Mouse (Mus musculus): ENCODE data around the gene Gtpbp6.
"Not testable (repeated sequence)": the region's sequence is repeated elsewhere in the genome, so short reads cannot be mapped to it uniquely, and the experiment has no call there.

Gene Gtpbp6

DNA sequence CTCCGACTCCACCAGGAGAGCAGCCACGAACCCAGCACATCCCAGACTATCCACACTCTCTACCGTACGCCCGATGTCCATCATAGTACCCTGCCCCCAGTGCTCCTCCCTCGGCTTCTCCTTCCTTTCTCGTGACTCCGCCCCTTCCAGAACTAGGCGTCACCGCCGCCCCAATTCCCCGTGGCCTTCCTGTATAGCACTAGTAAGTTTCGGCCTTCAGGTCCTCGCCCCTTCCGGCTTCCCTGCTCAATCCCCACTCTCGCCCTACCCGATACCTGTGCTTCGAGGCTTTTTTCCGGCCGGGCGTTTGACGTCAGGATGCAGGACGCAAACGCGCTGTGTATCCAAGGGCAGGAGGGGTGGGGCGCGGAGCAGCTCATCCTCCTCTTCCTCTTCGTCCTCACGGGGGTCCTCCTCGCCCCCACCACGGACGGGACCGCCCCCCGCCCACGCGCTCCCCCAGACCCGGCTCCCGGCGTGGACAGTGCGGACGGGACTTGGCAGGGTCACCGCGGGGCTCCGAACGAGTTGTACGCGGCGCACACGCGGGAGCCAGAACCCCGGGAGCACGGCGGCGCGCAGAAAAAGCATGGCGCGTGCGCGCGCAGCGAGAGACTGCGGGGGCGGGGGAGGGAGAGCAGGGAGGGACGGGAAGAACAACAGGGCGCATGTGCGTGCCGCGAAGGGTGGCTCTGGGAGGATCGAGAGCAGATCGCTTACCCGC is at the start of gene Gtpbp6:
Gtpbp6 (minus strand) TSS at position 617 of the 724 bp plus-strand sequence.
- peak; percentile 82 to 95 for DNase-seq (ENCODE audit: low spot score in 2 of 2)

DNA sequence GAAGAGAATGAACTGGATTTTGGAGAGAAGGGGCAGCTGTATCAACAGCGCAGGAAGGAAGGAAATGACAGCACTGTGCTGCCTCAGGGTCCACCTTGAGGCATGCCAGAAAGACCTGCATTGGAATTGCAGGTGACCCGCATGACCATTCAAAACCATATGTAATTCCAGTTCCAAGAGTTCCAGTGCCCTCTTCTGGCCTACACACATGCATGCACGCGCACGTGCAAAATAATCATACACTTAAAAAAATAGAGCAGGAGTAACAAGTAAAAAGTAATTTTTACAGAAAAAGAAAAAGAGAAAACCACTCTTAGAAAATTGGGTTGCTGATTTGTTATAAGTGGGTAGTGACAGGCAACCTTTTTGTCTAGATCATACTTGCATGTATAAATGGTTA is 35.0 kb upstream of the Gtpbp6 start:
- DNase-seq (ENCODE audit: low spot score in 2 of 2), result no peak

DNA sequence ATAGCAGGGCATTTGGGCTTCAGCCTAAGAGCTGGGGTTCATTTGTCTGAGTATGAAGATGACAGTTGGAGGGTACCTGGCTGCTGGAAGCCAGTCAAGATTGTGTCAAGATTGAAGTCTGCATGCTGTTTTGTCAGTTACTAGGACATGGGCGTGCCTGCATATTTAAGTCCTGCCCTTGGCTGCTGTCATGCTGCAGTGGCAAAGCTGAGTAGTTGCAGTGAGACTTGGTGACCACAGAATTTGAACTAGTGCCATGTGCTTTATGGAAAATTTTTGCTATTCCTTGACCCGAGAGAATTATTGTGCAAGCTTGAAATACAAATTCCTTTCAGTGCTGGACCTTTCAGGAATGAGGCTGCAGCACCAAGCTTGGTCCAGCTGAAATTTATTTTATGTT is 34.3 kb upstream of the Gtpbp6 start:
- DNase-seq (ENCODE audit: low spot score in 2 of 2), result no peak

DNA sequence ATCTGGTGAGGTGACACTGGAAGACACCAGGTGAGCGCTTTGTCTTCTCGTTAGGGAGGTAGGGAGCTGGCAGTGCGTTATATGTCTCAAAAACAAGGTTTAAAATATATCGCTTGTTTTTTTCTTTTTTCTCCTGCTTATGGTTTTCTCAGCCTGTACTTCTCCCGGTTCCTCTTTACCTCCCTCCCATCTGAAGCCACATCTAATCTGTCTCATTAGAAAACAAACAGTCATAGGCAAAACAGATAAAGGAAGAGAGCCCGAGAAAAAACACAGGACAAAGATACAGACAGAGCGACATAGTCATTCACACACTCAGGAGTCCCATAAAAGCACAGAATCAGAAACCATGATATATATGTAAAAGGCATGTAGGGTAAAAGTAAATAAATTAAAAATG is 32.4 kb upstream of the Gtpbp6 start:
- DNase-seq (ENCODE audit: low spot score in 2 of 2), result no peak

DNA sequence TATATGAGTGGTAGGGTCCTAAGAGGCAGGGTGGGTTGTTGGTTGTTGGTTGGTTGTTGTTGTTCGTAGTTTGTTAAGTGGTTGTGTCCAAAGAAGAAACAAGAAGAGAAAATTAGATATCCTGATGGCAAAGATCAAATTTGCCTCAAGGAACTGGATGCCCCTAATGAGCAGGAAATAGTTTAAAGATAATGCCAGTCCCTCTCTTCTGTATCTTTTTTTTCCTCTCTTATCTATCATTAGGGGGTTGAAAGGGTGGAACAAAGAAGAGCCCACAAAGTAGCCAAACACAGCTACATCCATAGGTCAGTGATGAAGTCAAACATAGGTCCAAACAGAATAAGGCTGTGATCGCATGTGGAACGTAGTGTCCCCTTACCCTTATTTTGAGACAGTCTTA is 31.3 kb upstream of the Gtpbp6 start:
- no peak for DNase-seq (ENCODE audit: low spot score in 2 of 2)

DNA sequence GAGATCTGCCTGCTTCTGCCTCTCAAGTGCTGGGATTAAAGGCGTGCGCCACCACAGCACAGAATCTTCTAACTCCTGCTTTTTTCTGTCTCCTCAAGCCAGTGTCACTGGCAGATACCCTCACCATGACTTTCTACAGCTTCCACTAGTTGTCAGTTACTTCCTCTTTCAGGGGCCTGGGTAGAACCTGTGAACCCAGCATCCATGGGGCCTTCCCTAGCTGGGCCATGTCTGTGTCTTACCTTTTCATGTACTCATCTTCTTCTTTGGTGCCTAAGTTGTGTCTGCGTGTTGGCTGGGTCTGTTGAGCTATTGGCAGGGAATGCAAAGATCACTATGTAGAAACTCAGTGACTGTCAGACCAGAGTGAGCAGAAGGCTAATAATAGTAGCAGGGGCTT is 29.8 kb upstream of the Gtpbp6 start:
- DNase-seq (ENCODE audit: low spot score in 2 of 2), result no peak

DNA sequence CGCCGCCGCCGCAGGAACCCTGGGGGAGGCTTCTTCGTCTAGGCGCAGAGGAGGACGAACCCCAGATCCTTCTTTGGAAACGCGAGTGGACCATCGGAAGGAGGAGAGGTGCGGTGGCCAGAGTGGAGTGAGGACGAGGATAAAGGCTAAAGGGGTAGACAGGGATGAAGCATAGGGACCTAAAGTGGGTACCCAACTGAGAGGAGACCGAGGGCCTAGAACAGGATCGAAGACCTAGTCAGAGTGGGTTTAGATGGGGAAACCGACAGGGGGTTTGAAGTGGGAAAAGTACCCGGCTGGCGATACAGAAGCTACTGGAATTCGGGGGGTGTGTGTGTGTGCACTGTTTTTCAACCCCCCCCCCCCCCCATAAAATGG is 28.1 kb upstream of the Gtpbp6 start:
- DNase-seq (ENCODE audit: low spot score in 2 of 2), result no peak

DNA sequence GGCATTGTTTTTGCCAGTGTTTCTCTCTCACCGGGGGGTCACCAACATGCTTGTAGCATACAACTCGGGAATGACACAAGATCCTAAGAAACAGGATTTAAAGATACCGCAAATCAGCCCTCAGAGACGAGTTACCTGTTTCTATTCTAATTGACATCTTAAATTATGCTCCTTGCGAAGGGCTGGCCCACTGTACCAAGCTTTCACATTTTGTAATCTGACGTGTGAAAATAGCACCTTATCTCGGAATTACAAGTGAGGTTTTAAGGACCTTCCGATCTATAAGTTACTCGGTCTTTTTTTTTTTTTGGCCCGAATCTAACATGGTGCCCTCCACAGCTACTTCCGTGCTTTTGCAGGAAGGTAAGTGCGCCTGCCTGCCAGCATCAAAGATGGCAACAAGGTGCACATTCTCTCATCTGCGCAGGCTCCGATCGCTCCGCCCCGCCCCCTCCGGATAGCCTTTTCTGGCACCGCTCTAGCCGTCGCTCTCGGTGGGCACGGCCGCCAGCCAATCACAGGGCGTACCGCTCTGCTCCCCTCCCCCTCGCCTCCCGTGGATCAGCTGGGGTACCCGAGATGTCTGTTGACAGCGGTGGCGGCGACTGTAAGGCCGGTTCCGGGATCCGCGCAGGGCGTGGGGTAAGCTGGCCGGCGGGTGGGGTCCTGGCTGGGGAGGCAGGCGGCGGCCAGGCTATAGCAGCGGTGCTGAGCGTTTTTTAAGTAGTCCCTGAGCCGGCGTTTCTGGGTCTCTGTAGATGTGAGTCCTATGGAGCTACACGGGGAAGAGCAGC is 27.5 kb upstream of the Gtpbp6 start, which contains the start of gene Chfr:
Chfr (plus strand) TSS at position 550 of the 794 bp plus-strand sequence.
- peak; percentile 99 for DNase-seq (ENCODE audit: low spot score in 2 of 2)

DNA sequence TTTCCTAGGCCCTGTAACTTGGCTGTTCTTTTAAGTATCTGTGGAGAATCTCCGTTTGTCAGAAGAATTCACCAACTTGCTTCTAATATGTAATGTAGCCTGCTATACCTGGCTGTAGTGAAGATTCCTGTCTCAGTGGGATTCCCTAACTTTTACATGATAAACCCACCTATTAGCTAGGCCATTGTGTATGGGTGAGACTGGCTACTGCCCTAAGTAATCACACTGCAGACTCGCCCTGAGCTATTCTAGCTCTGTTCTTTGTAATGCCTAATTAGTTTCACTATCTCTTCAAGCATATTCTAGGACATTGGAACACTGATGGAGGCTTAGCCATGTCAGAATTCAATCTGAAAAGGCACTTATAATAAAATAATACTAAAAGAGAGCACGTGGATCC is 14.4 kb upstream of the Gtpbp6 start:
- DNase-seq (ENCODE audit: low spot score in 2 of 2), result not testable (repeated sequence)

DNA sequence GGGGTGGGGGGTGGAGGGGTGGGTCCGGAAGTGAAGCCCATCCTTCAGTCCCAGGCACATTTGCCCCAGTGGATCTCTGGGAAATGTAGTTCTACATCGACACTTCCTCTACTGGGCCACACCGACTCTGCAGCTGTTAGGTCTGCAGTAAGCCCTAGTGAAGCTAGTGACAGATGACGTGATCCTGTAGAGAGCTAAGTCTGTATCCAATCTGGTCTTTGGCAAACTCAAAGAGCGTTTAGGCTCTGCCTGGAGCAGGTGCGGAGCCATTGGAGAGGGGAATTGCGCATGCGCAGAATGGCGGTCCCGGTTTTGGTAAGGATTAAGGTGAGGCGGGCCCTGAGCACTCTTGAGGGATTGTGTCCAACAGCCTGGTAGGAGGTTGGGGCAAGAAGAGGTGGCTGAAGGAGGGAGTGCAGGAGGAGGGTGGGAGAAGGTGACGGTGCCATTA is 2.0 kb upstream of the Gtpbp6 start, which contains the start of gene Zfp605:
Zfp605 (plus strand) TSS at position 102 of the 451 bp plus-strand sequence.
- peak; percentile 81 to 88 for DNase-seq (ENCODE audit: low spot score in 2 of 2)

DNA sequence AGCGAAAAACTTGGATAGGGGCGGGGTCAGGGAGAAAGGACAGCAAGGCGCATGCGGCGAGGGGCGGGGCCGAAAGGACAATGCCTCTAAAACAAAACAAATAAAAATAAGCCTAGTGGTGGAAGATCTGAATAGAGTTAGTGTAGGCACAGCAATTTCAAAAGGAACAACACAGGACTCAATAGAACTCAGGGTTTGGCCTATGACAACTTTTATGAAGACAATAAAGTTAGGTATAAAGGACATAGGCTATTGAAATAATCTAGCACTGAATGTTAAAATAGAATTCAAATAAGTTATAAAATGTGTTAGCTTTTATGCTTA is 270 bp upstream of the Gtpbp6 start:
- no peak for DNase-seq (ENCODE audit: low spot score in 2 of 2)

DNA sequence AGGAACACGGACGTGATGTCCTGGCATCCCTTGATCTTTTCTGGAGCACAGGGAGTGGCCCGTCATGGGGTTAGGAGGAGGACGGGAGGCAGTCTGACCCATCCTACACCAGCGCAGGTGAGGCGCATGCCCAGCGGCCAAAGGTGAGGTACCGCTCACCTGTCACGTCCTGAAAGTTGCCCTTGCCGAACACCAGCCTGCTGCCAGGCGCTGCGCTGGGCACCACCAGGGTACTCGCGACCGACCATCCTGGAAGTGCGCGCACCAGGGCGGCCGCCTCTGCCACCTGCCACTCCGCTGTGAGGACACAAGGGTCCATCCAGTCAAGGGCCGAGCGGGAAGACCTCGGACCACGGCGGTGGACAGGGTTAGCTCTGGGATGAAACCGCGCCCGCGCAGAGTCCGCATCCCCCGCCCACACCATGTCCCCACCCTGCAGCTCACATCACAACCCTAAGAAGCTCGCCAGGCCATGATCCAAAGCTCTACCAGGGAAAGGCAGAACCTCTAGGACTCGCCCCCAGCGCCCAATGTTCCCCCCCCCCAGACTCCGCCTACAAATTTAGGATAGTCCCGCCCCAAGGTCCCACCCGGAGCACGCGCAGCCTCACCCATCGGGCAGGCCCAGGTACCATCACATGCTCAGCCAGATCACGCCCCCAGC is 964 bp downstream of the Gtpbp6 start:
- DNase-seq (ENCODE audit: low spot score in 2 of 2), result peak in 1 of 2 experiments; percentile 28

DNA sequence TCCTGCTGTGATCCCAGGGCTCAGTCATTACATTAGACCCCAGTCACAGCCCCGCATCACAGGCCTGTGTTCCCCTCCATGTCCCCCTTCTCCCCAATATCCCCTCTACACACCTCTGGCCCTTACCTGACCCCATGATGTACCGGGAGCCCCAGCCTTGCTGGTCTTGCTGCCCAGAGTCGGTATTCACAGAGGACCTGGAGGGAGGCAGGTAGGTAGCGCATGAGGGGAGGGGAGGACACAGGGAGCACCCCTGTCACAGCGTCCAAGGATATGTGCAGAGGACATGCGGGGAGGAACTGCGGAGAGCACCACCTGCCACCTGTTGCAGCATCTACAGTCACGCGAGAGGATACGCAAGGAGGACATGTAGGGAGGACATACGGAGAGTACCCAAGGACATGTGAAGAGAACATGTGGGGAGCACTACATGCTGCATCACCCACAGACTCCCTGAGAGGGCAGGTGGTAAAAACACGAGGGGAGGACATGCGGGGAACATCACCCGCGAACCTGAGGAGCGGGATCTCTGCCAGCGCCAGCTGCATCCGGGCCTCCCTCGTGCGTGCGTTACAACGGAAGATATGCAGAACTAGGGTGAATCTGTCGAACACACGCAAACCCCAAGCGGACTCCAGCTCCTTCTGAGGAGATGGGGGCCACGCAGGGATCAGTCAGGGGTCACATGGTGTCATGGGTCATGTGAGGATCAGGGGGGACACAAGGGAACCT is 1.7 kb downstream of the Gtpbp6 start:
- DNase-seq (ENCODE audit: low spot score in 2 of 2), result no peak

DNA sequence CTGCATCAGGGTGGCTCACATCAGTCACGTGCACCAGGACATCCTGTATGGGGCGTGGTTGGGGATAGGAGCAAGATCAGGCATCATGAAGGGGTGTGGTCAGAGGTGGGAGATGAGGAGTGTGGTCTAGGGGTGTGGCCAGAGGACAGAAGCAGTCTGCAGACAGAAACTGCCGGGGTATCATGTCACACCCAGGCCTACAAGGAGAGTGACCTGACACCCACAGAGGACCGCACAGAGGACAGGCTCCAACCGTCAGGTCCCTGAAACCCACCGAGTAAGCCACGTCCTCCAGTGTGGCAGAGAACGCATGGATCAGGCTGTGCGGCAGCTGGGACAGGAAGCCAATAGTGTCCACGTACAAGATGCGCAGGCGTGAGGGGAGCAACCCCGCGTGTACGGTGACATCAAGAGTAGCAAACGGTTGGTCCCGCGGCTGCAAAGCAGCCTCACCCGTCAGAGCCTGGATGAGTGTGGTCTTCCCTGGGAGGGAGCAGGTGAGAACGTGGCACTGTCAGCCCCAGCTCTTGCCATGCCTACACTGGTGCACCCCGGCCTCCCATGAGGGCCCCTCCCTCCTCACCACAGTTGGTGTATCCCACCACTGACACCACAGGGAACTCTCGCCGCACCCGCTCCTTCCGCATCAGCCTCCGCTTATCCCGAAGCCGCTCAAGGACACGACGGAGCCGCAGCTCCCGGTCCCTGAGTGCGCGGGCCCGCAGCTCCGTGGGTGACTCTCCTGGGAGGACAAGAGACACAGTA is 3.2 kb downstream of the Gtpbp6 start:
- DNase-seq (ENCODE audit: low spot score in 2 of 2), result no peak

DNA sequence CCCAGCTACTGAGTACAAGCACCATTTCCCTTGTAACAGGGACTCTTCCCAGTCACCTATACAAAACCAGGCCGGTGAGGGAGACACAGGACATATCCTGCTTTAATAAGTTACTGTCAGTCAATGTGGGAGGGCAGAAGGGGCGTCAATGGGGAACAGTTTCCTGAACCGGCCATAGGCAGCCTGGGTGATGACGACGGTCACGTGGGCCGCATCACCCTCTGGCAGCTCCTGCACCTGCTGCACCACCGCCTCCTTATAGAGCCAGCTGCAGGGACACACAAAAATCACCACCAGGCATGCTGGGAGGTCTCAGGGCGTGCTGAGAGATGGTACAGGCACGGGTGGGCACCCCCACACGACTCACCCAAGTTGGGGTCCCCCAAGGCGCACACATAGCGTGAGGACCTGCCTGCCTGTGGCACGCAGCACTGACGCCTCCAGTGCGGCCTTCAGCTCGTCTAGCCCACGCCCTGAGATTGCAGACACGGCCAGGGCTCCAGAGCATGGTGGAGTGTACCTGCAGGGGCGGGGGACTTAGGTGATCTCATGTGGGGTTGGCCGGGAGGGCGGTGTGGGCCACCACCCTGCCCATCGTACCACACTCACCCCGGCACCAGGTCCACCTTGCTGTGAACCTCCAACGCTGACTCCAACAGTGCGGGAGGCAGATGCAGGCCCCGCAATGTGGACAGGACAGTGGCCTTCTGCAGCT is 3.9 kb downstream of the Gtpbp6 start:
- DNase-seq (ENCODE audit: low spot score in 2 of 2), result no peak

DNA sequence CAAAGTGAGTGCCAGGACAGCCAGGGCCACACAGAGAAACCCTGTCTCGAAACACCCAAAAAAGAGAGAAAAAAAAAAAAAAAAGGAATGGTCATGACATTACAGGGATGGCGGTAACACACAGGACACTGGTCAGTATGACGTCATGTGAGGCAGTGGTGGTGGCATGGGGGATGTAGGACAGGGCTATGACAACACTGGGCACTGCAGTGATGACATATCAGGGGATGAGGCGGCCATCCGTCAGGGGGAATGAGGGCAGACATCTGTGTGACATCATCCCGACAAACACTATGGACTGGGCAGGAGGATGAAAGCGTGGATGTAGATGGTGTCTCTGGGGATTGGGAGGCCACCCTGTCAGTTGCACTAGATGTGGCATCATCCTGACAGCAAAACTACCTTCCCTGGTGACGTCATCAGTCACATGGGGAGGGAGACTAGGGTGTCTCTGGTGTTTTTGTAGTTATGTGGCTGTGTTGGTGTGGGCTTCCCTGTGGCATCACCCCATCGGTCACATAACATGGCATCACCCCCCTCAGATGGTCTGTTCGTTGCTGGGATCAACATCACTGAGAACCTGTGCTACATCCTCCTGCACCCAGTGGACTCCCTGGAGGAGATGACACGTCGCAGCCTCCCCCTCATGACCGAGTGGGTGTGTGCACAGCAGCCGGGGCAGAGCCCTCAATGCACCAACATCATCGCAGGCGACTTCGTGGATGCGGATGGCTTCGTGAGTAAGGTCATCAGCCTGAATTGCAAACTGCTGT is 5.0 kb downstream of the Gtpbp6 start:
- no peak for DNase-seq (ENCODE audit: low spot score in 2 of 2)

DNA sequence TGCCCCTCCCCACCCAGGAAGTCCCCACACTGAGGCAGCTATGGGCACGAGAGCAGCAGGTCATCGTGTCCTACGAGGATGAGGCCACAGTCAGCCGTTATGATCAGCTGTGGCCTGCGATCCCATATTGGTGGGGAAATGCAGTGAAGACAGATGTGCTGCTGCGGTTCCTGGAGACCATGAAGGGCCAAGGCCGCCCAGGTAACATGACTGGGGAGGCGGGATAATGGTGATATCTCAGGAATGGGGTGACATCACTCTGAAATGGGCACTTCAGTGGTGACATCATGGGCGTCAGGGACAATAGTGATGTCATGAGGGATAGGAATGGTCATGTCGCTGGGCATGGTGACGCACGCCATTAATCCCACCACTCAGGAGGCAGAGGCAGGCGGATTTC is 5.6 kb downstream of the Gtpbp6 start:
- DNase-seq (ENCODE audit: low spot score in 2 of 2), result no peak

DNA sequence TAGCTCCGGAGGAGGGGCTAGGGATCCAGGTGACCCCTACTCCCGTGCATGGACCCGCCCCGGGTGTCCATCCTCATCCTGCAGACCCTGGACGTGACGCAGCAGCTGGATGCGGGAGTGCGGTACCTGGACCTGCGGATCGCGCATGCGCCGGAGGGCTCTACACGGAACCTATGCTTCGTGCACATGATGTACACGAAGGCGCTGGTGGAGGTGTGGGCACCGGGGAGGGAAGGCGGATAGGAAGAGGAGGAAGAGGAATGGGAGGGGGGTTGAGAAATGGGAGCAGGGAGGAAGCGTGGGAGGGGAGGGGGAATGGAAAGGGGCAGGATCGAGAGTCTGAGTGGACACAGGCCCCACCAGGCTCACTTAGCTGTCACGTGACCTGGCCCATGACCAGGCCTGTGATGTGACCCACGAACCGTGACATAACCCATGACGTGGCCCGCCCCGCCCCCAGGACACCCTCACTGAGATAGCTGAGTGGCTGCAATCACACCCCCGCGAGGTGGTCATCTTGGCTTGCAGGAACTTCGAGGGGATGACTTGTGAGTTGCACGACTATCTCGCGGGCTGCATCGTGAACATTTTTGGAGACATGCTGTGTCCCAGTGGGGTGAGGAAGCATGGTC is 6.2 kb downstream of the Gtpbp6 start:
- DNase-seq (ENCODE audit: low spot score in 2 of 2), result peak in 1 of 2 experiments; percentile 10

All from spleen, postnatal 10 days (tissue).